Mouse (Mus musculus): ENCODE measurements around the gene Nos1ap.

Nos1ap gene

DNA sequence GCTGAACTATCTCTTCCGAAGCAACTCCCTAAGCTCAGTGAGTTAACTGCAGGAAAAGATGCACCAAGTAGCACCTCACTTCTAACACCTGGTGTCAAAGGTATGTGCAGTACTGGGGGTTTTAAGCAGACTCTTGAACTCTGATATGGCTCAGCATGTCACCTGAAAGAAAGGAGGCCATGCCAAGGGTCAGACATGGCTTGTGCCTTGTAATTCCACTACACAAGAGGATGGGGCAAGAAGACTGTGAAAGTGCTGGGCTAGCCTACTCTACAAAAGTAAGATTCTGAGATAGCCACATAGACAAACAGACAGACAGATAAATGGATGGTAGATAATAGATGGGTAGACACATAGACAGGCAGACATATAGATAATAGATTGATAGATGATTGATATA lies 87.7 kb downstream of the Nos1ap start:
- no peak for DNase-seq (ENCODE audit: low spot score in 2 of 2)

DNA sequence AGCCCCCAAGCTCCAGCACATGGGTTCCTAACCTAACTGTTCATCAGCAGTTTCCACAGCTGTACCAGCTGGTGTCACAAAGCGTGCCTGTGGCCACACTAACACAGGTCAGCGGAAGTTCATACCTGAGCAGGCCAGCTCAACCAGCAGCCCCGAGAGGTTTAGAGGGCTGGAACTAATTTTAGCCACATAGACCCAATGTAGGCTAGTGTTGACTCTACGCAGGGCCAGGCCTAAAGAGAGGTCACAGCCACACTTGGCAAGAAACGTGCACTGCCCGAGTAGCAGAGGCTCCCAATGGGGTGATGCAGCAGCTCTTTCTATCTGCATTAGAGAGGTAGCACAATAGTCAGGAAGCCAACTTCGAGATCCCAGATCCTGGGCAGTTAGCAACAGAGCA lies 88.1 kb downstream of the Nos1ap start:
- DNase-seq (ENCODE audit: low spot score in 2 of 2): no peak

DNA sequence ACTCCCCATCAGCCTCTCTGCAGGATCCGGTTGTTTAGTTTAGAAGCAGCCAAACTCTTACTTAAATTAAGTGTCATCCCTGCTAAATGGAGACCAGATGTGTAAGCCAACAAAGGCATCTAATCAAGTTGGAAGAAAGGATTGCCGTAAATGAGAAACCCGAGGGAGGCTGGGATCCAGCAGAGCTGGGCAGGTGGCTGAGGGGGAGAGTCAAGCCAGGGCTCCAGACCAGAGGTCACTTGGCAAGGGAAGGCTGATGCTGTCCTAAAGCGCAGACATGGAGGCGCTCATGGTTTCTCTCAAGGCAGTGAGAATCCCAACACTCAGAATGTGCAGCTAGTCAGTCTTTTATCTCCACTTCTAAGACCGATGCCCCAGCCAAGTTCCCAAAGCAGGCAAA lies 89.8 kb downstream of the Nos1ap start:
- no peak for DNase-seq (ENCODE audit: low spot score in 2 of 2)

DNA sequence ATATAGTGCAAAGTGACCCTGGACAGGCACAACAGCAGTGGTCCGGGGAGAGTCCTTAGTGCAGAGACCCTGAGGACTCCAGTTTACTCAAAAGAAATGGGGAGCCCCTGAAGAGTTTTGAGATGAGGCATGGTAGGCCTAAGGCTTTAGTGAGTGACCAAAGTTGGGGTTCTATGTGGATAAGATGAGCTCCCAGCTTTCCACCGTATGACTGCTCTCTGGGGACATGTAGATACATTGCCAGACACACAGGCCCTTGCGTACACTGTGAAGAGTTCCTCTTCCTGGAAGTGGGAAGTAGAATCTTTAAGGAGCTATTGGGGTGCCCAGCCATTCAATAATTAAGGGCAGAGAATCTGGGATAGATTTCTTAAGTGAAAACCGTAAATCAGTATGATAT lies 90.2 kb downstream of the Nos1ap start:
- DNase-seq (ENCODE audit: low spot score in 2 of 2): no peak

GRCm38 (mm10) chr1:170498645-170499044 lies 91.0 kb downstream of the Nos1ap start:
- DNase-seq (ENCODE audit: low spot score in 2 of 2): no peak

GRCm38 (mm10) chr1:170496221-170496620 lies 93.4 kb downstream of the Nos1ap start:
- no peak for DNase-seq (ENCODE audit: low spot score in 2 of 2)

GRCm38 (mm10) chr1:170495538-170496183 lies 94.0 kb downstream of the Nos1ap start:
- DNase-seq (ENCODE audit: low spot score in 2 of 2): no peak

DNA sequence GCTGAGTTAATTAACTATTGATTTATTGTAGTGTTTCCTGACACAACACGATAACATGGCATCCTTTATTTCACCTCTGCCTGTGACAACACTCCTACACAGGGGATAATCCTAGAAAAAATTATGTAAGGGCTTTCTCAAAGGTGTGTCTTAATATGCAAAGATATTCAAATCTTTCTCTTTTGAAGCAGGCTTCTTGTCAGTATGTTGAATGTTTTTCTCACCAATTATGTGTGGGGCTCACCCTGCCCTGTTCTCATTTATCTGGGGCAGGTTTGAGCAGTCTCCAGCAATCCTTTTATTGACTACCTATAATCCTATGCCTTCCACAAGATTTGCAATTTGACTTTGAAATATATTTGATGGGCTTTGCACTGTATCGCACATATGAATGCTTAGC lies 97.1 kb downstream of the Nos1ap start:
- DNase-seq (ENCODE audit: low spot score in 2 of 2): no peak

DNA sequence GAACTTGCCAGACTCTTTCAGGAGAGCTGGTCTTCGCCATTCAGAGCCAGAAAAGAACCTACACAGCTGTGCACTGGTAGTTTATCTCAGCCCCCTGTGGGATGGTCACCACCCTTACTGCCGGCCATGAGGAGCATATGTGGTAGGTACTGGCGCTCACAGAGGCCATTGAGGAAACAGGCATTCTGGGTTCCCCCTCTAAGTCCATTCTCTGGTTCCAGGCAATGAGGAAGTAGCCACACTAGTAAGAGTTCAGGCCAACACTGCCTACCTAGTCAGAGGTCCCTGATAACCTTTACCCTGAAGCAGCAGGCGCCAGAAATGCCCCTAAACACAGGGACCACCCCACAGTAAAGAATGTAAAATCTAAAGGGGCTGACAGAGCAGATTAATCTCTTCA lies 97.6 kb downstream of the Nos1ap start:
- no peak for DNase-seq (ENCODE audit: low spot score in 2 of 2)

DNA sequence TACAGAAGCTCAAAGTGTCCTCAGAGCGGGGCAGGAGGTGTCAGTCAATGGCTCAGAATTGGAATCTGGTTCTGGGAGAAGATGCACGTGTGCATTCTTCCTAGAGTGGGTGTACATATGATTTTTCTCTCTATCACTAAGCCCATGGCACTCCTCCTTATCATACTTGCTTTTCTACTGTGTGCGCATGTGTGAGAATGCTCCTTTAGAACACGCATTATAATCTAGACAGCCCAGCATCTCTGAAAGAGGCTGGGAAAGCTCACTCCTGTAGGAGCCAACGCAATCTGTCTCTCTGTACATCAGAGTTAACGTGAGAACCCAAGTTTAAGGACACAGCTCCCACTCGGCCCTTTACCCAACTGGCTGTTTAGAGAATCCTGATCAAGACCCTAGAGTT lies 99.7 kb downstream of the Nos1ap start:
- DNase-seq (ENCODE audit: low spot score in 2 of 2): no peak

DNA sequence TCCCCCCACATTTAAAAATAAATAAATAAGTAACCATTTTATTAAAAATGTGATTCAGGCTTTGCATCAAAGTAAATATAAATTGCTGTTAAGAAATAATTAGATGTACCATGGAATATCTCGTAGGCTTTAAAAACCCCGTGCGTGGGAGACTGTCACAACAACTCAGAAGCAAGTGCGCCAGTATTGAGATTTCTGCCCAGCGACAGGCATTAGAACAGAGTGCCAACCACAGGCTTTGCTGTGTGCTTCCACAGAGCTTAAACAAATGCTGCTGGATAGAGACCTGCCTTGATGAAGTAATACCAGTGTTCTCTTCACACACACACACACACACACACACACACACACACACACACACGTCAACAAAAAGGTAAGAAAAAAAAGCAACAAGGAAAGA lies 100.2 kb downstream of the Nos1ap start:
- peak in 1 of 2 experiments; percentile 41 for DNase-seq (ENCODE audit: low spot score in 2 of 2)

DNA sequence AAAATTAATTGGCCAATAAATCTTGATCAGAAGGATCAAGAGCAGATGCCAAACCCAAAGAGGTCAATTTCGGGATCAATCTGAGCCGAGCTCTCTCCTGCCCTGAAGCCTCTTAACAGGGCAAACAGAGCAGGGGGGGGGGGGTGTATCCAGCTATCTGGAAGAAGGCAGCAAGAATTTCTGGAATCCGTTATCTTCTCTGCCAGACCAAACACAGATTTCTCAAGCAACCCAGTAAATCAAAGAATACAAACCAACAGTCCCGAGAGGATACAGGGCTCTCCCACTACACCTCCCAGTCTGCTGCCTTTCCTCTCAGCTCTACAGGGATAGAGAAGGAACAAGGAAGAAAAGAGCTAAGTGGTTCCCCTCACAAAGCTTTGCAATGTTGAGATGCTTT lies 104.5 kb downstream of the Nos1ap start:
- no peak for DNase-seq (ENCODE audit: low spot score in 2 of 2)

GRCm38 (mm10) chr1:170482236-170482905 lies 107.3 kb downstream of the Nos1ap start:
- DNase-seq (ENCODE audit: low spot score in 2 of 2): no peak

DNA sequence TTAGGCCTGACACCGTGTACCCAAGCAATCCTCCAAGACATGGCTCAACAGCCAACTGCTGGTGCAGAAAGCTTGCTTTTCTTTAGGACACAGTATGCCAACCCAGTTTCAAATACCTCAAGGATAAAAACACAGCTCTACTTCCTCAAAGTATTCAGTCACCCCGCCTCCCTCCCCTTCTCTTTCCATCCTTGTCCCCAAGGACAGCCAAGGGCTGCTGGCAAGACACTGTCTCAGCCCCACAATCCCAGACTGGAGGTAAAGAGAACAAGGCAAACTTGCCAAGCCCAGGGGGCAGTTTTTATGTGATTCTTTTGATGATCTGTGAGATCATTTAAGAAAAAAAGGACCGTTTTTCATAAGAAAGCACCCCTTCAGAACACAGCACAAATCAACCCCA lies 108.6 kb downstream of the Nos1ap start:
- no peak for DNase-seq (ENCODE audit: low spot score in 2 of 2)

DNA sequence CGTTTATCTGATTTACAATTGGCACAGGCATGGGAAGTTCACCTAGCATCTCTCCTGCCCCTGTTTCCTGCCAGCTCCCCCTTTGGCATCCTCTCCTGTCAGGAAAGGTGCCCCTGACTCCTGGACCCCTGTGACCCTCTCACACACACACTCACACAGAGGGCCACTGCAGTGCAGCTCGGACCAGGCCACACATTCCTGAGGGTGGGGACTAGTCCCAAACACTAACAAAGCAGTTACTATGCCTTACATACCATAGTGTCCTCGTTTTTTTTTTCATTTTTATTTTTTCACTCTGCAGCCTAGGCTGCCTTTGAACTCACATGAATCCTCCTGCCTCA lies 110.2 kb downstream of the Nos1ap start:
- no peak for DNase-seq (ENCODE audit: low spot score in 2 of 2)

DNA sequence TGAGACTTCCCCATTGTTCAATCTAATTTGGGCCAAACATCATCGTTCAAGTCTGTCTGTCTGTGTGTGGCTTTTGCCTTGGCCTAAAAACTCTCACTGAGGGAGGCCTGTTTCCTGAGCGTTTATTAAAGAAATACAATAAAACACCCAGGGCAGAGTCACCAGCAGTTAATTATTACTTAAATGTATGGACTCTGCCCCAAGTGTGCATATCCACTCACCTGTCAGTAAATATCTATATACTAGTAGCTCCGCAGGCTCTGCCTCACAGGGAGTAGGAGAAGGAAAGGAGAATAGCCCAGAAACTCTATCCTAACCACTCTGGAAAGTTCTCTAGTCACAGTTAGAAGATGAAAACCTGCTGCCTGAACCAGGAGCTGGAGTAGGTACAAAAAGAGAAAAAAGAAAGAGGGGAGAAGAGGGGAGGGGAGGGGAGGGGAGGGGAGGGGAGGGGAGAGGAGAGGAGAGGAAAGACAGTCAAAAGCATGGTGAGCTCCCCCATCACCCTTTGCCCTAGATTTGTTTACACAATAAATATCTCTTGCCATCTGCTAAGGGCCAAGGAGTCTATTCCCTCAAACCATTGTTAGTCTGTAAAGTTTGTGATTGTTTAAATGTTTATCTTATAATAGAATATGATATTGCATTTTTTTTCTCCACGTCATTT lies 110.7 kb downstream of the Nos1ap start:
- no peak for DNase-seq (ENCODE audit: low spot score in 2 of 2)

DNA sequence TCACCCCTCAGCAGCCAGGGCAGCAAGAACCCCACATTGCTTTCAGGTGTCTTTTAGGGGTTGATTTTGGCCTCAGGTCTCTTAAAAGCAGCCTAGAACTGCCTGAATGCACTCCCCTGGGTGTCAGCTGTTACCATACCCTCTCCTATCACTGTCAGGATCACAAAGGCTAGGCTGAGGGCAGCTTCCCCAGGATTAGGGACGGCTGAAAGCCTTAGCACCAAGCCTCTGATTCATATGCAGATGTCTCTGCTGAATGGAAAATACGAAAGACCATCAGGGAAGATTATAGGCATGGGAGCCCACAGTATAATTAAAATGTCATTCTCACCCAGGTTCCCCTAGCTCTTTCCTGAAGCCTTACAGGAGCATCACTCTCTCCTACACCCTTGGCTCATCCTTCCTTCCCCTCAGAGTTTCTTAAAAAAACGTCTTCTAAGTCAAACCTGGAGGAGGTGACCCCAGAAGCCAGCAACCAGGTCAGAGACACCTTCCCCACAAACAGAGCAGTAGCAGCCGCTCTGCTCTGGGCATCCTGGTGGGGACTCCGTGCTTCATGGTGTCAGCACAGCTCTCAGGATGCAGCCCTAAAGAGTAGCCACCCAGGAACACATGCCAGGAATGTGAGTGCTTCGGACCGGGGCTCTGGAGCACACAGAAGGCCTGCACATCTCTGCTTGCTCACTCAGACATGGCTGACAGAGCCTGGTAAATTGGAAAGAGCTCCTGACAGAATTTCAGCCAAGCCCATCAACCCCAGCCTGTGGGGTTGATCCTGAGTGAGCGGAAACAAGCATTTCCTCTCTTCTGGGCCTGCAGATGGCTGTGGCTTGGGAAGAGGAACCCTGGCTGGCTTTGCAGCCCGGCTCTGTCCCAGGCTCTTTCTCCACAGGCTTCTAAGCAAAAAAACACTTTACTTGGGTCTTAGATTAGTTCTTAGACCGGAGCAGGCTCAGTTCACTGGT lies 111.7 kb downstream of the Nos1ap start:
- no peak for DNase-seq (ENCODE audit: low spot score in 2 of 2)

DNA sequence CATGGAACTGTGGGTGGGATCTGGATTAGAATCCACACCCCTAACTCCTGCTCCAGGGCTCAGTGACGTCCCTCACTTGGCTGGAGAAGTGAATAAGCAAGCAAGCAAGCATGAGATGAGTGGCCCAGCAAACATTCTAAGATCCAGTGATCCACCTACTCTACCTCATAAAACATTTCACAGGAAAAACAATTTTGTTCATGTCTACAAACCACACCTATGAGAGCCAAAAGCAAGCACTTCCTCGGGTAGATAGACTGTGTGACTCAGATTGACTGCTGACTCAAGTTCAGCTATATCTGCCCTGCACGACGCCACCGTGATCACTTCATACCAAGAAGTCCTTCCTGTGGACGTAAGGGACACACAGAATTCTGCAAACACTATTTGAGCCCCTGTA lies 116.2 kb downstream of the Nos1ap start:
- DNase-seq (ENCODE audit: low spot score in 2 of 2): no peak

- DNase-seq (ENCODE audit: low spot score in 2 of 2): no peak
These were observed 116.8 kb downstream of the Nos1ap start for GRCm38 (mm10) chr1:170472861-170473260.

- no peak for DNase-seq (ENCODE audit: low spot score in 2 of 2)
These were observed 123.3 kb downstream of the Nos1ap start for GRCm38 (mm10) chr1:170466099-170467009.

- no peak for DNase-seq (ENCODE audit: low spot score in 2 of 2)
These were observed 127.5 kb downstream of the Nos1ap start for GRCm38 (mm10) chr1:170462140-170462539.

Measured in right cerebral cortex, postnatal 36 days (tissue).